Mouse (Mus musculus) right cerebral cortex, postnatal 25 days (tissue): ENCODE results near the gene Ezr.
A peak's percentile ranks its signal among the peaks of the same experiment; 100 is the strongest.

Experiments used
- DNase-seq: peaks from one replicate; pipeline ENCODE4 v3.0.0; 2022

Gene Ezr

GRCm38 (mm10) chr17:6789103-6789502 is 6.5 kb upstream of the Ezr start:
- DNase-seq = peak; percentile 18

DNA sequence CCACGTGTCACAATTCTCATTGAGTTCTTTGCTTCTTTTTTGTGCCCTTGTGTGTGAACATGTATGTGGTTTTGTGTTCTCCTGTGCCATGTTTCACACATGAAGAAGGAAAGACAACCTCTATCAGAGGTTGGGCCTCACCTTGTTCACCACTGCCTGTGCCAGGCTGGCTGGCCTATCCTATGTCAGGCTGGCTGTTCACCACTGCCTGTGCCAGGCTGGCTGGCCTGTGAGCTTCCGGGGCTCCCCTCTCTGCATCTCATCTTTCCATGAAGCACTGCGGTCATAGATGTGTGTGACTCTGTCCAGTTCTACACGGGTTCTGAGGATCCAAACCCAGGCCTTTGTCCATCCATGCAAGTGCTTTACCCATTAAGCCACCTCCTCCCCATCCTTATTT is 4.7 kb upstream of the Ezr start:
- no peak for DNase-seq

DNA sequence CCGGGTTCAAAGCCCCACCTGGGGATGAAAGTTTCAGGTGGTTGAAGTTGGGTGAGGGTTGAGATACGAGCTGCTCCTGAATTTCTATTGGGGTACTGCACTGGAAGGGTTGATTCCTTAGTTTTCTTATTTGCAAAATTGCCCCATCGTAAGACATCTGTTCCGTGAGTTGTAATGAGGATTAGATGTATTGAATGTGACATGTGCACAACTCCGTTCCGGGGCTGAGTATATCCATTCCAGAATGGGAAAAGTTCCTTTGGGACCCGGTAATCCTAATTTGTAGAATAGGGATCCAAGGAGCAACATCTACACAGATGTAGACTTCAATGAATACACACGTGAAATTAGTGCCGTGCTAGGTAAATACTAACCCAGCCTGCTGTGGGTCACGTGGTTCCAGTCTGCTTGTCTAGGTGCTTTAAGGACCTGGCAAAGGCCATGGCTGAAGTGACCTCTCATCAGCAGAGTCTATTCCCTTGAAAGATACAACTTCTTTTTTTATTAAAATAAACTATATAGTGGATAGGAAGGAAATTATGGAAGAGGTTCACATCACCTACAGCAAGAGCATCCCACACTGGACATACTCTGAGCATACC is 1.3 kb upstream of the Ezr start:
- no peak for DNase-seq

DNA sequence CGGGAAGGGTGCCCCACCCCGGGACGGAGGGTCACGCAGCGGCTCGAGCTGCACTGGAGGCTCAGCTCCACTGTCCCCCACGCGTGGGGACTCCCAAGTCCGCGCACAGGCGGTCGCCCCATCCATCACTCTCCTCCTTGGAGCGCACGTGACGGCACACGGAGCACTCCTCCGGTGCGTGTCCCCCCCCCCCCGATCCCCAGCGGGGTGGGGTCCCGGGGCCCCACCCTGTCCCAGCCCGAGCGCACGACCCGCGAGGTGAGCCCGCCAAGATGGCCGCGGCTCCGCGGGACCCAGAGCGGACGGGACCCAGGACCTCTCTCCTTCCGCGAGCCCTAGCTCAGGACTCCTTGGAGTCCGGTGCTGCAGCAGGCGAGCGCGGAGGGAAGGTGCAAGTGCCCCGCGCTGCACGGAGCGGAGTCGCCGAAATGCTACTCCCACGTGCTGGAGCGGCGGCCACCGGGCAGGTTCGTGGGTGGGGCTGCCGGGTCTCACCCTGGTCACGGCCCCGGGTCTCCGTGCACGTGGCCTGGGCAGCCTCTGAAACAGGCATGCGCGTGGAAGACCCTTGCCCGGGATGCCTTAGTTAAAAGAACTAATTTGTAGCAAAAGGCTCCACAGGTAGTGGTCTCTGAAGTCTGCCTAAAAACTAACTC is 550 bp upstream of the Ezr start:
- peak; percentile 7 for DNase-seq

DNA sequence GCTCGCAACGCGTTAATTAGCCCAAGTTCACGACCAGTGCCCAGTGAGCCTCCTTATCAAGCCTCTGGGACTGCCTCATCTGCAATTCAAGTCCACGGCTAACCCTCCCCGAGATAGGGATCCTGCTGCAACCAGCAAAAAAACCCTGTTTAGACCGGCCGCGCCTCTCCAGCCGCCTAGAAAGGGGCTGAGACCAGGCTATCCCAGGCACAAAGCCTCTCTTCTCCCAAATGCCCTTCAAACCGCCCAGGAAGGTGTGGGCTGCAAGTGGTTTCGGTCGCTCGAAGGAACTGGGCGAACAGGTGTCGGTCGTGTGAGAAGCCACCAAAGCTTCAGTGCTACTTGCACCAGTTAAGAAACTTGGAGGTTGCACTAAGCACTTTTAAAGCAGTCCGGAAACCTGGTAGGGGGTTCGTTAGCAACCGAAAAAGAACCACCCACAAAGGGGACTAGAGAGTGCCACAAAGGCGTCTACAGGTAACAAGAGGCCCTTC is 504 bp downstream of the Ezr start:
- DNase-seq = no peak

DNA sequence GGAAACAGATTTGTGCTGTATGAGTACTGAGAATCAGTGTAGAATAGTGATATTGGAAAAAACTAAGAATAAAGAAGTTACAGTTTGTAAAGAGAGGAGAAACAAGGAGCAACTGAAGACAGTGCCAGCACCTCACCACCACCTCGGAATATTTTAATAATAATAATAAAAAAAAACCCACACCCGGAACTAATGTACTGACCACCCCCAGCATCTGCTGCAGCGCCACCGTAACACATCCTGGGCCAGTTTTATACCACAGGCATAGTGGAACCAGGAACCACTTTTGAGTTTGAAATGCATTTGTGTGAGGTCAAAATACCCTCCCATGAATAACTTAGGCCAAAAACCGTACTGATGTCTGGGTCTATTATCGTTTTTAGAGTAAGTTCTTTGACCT is 1.3 kb downstream of the Ezr start:
- no peak for DNase-seq

DNA sequence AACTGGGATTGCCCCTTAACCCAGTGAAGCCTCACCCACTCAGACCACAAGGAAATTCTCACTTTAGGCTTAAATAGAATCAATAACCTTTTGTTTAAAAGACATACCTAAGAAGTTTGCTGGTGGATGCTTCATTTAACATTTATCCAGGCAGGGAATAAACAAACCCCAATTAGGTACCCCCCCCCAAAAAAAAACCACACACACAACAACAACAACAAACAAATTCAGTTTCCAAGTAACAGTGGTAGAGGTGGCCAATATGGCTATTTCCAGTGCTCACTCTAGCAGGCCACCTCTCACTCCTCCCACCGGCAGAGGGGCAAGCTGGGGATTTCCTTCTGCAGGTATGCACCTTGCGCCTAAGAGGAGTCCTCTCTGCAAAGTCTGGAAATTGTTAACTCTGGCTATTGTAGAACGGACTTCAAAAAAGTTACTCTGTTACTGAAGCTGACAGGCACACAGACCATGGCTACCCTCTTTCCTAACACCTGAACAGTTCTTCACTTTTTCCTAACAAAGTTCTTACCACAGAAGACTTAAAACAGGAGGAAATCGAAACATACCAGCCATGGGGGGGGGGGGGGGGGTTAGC is 2.0 kb downstream of the Ezr start:
- DNase-seq = no peak

- DNase-seq = no peak
These were observed 3.0 kb downstream of the Ezr start for GRCm38 (mm10) chr17:6779632-6780031.

GRCm38 (mm10) chr17:6778771-6779509 is 3.6 kb downstream of the Ezr start:
- DNase-seq = peak; percentile 30

- peak; percentile 30 for DNase-seq
These were observed 4.3 kb downstream of the Ezr start for GRCm38 (mm10) chr17:6778332-6778683.

DNA sequence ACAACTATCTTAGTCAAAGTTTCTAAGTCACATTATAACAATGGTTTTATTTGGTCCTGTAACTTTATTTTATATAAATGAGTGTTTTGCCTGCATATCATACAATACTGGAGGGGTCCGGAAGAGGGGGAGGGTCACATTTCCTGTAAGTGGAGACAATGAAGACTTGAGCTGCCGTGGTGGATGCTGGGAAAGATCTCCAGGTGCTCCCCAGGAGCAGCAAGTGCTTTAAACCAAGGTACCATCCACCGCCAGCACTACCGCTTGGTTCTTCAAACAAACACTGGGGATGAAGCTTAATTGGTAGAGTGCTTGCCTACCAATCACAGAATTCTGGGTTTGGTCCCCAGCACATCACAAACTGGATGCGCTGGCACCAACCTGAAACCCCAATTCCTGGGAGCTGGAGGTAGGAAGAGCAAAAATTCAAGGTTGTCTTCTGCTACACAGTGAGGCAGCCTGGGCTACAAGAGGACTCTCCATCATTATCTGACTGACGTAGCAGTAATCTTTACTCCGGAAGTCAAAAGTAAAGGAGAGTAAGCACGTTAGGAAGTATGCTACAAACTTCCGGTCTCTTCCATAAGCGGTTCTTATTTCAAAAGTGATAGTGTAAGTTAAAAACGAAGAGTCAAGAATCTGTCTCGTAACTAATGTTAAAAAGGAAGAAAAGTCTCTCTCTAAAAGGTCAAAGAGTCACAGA is 4.8 kb downstream of the Ezr start:
- DNase-seq = no peak

GRCm38 (mm10) chr17:6777061-6777460 is 5.5 kb downstream of the Ezr start:
- DNase-seq = no peak

- no peak for DNase-seq
These were observed 6.0 kb downstream of the Ezr start for GRCm38 (mm10) chr17:6776576-6776975.

DNA sequence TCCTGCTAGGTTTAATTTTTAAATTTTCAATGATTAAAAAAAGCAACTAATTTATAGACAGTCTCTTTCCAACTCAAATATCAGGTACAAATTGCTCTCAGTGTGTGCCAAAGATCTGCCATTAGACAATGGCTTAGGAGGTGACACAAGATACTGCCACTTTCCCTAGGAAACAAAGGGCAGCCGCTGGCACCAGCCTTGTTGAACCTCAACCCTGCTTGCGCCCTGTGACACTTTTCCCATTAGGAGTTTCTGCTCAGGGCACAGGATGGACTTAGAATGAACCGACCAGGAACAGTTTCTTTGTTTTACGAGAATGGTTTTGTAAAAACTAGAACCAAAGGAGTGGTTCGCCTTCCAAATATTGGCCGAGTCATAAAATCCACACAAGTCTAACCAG is 6.5 kb downstream of the Ezr start:
- DNase-seq = no peak

DNA sequence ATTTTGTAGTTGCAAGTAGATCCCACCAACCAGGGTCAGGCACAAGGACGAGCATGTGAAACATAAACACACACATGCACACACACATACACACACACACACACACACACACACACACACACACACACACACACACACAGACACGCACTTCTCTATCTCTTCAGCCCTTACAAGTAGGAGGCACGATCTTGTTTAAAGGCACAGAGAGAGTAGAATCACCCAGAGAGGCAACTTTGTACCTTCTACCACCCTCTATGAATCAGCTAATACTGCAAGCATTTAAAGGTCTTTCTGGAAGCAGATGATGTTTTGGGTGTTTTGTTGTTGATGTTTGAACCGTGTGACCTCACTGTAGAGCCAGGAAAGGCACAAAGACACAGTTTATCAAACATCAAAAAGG is 6.9 kb downstream of the Ezr start:
- no peak for DNase-seq

DNA sequence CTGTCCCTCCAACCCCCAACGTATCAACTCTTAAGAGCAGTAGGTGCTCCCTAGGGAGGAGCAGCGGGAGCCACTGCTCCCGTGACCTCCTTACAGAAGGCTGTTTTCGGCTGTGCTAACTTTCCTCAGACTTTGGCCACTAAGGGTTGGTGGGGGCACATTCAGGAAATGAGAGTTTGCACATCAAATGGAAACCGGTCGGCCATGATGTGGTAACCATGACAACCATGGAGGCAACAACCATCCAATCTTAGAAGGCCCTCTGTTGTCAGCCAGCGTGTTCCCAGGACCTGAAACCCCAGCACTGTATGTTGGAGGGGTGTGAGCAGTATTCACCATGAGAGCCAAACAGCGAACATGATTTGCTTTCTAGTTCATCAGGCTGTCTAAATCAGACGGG is 7.4 kb downstream of the Ezr start:
- no peak for DNase-seq

GRCm38 (mm10) chr17:6773249-6773966 is 9.2 kb downstream of the Ezr start:
- no peak for DNase-seq

DNA sequence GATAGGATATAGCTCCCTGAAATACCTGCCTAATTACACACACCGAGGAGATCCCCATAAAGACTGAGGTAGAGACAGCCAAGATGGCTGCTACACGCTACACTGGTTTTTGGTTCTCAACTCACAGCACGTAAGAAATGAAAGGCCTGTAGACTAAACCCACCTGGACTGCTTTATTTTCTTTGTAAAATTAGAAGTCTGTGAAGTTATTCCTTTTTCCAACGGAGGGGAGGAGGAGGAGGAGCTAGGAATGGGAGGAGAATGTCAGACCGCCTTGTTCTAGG is 10.2 kb downstream of the Ezr start:
- DNase-seq = no peak

GRCm38 (mm10) chr17:6771661-6772489 is 10.7 kb downstream of the Ezr start:
- DNase-seq = no peak

GRCm38 (mm10) chr17:6769602-6770001 is 13.0 kb downstream of the Ezr start:
- no peak for DNase-seq

- DNase-seq = no peak
These were observed 14.2 kb downstream of the Ezr start for GRCm38 (mm10) chr17:6768301-6768788.

DNA sequence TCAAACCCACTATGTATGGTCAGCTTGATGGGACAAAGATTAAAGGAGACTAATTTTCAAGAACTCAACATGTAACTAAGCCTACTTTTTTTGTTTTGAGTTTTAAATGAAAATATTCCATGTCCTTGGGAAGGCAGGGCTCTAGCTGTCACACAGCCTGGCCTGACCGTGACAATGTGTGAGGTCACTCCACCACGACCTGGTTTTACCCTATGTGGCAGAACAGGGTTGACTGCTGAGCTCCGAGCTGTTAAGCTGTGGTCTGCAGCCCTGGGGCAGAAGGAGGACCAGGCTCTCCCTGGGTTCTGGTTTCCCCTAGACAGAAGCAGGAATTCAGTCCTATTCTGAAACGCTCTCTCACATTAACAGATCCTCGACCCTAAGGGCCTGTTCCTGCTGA is 14.8 kb downstream of the Ezr start:
- DNase-seq = no peak
